Mouse (Mus musculus) forebrain, embryonic 12.5 days (tissue): ENCODE measurements around the gene Tmem108. TPM values are rescaled to one million over a fixed set of nuclear protein-coding genes. Genes with fewer than 3 reads are reported as not detected.
A peak's percentile ranks its signal among the peaks of the same experiment; 100 is the strongest.

ENCODE experiments used
- ATAC-seq: fragments of 200-750 bp; cut with Nextera tagmentation; 2 replicates; pipeline ENCODE4 v1.8.0; 2017; ENCODE audit warnings: moderate TSS enrichment; ENCODE audit not compliant: low FRiP score
- H3K27ac ChIP-seq: fragments of 300-500 bp; sonication (generic); 2 replicates; pipeline ENCODE4 v1.5.1; 2016; ENCODE audit warnings: mild to moderate bottlenecking
- H3K27me3 ChIP-seq: fragments of 300-500 bp; sonication (generic); 2 replicates; pipeline ENCODE4 v1.6.1; 2016; ENCODE audit warnings: mild to moderate bottlenecking
- H3K36me3 ChIP-seq: fragments of 300-500 bp; sonication (generic); replicated peaks from 2 replicates; pipeline ENCODE4 v1.6.1; 2016; ENCODE audit warnings: mild to moderate bottlenecking
- H3K4me1 ChIP-seq: fragments of 300-500 bp; sonication (generic); 2 replicates; pipeline ENCODE4 v1.6.1; 2016
- H3K4me2 ChIP-seq: fragments of 300-500 bp; sonication (generic); 2 replicates; pipeline ENCODE4 v1.6.1; 2016; ENCODE audit warnings: mild to moderate bottlenecking, moderate library complexity
- H3K4me3 ChIP-seq: fragments of 300-500 bp; sonication (generic); replicated peaks from 2 replicates; pipeline ENCODE4 v1.5.1; 2016; ENCODE audit warnings: mild to moderate bottlenecking
- H3K9ac ChIP-seq: fragments of 300-500 bp; sonication (generic); 2 replicates; pipeline ENCODE4 v1.6.1; 2016; ENCODE audit warnings: mild to moderate bottlenecking
- H3K9me3 ChIP-seq: fragments of 300-500 bp; sonication (generic); 2 replicates; pipeline ENCODE4 v1.6.1; 2016
- WGBS: fragments of 180-500 bp; shearing (Covaris S2); methylation state at CpG from one replicate; pipeline ENCODE4 v1.1.7; 2016; 5-methylcytosine and 5-hydroxymethylcytosine counted together
- polyA plus RNA-seq: library from polyadenylated mRNA; unstranded; fragments of >200 nt; fragmentation: Nextera tagmentation; extraction: Ambion mirVana; gene quantifications from 2 replicates; pipeline ENCODE4 v1.2.1, GENCODE M21; 2016

Gene Tmem108
- polyA plus RNA-seq, 1 experiment from 2014 or later: 34.5 TPM

DNA sequence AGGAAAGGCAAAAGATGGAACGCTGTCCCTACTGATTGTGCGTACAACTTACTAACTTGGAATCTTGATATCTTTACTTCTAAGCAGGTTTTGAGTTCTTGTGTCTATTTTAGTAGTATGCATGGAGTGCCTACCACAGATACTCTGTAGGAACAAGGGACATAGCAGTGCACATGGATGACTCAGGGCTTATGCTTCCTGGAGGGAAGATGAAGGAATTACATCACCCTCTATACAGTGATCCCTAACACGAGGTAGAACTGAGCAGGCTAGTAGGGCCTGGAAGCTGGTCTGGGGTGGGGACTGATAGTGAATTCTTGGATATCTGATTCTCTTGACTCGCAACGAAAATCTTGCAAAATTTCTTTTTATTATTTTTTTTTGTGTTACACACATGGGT, 185.7 kb downstream of the Tmem108 start:
- no peaks in the 10 kb centered on the region for H3K36me3 ChIP-seq
- H3K27ac ChIP-seq: no peak overlapping the region
- H3K4me2 ChIP-seq: no peak overlapping the region
- H3K4me3 ChIP-seq: no peak overlapping the region
- no peaks in the 10 kb centered on the region for H3K27me3 ChIP-seq
- no peaks in the 10 kb centered on the region for H3K9me3 ChIP-seq
- ATAC-seq: no peak
- H3K9ac ChIP-seq: no peak overlapping the region
- 95% methylated on average over 5 of the region's 5 CpGs for WGBS
- H3K4me1 ChIP-seq: peaks cover 24% of the 10 kb centered on the region

DNA sequence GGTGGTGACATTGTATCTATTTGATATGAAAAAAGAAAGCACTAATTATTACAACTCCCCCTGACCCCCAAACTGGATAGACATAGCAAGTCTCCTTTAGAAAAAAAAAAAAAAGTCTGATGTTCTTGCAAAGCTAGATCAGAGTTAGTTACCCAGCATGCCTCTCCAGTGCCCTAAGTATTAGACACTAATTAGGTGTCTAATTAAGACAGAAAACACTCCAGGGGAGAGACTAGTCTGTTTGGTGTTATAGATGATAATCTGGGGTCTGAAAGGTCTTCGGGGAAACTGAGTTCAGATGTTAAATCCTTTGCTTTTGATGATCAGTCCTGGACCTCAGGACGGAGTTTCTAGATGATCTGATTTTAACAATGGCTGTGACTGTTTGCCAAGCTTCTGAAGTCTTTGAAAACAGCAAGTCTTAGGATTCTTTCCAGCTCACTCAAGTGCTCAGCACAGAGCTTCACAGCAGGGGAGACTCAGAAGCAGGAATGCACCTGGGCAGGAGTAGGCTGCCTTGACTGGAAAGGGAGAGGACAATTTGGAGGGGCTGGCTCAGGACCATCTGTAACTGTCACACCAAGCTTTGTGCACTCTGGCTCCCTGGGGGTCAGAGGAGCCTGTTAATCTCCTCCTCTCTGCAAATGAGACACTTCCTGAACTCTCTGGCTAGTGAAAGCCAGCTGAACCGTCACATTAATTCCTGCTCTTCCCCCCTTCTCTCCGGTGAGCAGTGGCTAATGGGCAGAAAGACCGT, 187.5 kb downstream of the Tmem108 start:
- peak overlapping the region; percentile 63 for H3K27ac ChIP-seq
- 0% methylated on average over 5 of the region's 5 CpGs for WGBS

DNA sequence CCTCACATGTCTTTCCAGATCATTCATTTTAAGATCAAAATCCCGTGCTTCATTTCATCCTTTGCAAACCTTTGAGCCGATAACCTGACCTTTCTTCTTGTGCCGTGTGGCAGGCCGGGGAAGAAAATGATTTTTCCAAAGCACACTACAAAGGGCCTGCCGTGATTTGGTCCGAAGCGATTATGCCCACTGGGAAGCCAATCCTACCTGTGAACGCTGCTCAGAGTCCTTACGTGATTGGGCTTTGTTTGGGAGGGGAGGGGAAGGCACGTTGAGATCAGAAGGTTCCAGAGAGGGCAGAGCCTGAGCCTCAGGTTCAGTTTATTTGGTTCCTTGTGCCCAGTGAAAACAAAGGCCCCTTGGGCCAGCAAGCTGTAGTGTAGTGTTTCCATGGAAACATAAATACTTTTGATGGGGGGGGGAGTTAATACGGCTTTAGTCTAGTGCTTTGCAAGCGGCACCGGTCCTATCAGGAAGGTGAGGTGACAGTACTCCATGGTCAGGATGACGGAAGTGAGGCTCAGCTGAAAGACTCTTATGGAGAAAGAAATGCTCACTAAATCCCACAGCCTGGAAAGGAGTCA, 191.4 kb downstream of the Tmem108 start:
- no peak overlapping the region for H3K27ac ChIP-seq
- no peaks in the 10 kb centered on the region for H3K9me3 ChIP-seq
- H3K4me3 ChIP-seq: no peak overlapping the region
- no peaks in the 10 kb centered on the region for H3K36me3 ChIP-seq
- peaks cover 33% of the 10 kb centered on the region for H3K4me1 ChIP-seq
- H3K27me3 ChIP-seq: no peaks in the 10 kb centered on the region
- H3K4me2 ChIP-seq: no peak overlapping the region
- ATAC-seq: no peak
- WGBS: 43% methylated on average over 14 of the region's 14 CpGs
- 0 out of 2 replicates have a peak overlapping the region, but pooled peaks have one; percentile 7 for H3K9ac ChIP-seq

More for the DNA sequence above, 187.5 kb downstream of the Tmem108 start:
- Histone ChIP-seq H3K36me3 (no peaks in the 10 kb centered on the region), H3K4me3 (no peak overlapping the region), H3K4me2 (no peak overlapping the region), H3K4me1 (peaks cover 30% of the 10 kb centered on the region), H3K9ac (no peak overlapping the region), H3K27me3 (no peaks in the 10 kb centered on the region), H3K9me3 (no peaks in the 10 kb centered on the region)
- peak; percentile 67 for ATAC-seq

DNA sequence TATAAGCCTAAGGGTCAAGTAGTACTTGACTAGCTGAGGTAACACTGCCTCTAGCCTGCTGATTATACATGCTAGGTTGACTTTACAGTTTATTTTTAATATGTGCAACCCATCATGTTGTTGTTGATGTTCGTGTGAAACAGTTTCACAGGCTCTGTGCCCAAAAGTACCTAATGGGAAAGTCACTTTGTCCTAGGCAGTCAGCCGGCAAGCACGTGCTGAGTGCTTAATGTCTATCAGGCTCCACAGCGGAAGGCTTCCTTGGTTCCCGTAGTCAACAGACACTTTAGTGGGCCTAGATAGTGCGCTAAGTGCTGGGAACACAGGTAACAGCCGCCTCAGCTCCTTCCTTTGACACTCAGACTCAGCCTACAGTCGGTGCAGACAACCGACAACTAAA, 192.7 kb downstream of the Tmem108 start:
- 92% methylated on average over 9 of the region's 9 CpGs for WGBS

DNA sequence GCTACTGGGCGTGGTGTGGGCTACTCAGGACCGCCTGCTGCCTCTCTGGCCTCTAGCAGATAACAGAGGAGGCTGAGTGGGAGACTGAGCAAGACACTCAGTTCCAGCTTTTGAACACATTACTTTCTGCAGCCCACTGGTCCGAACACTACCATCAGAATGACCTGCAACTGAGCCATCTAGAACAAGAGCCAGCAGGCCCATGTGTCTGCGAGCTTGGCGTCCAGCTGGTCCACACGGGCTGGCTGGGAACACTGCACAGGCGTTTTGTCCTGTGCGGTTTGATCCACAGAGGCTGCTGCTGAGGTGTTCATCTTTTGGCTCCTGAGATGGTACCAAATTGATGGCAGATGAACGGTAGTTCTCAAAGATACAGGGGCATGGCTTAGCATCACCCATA, 196.5 kb downstream of the Tmem108 start:
- H3K4me3 ChIP-seq: no peak overlapping the region
- WGBS: 95% methylated on average over 9 of the region's 9 CpGs
- ATAC-seq: no peak

More for the DNA sequence above, 192.7 kb downstream of the Tmem108 start:
- H3K9ac ChIP-seq: no peak overlapping the region
- ATAC-seq: no peak
- no peaks in the 10 kb centered on the region for H3K36me3 ChIP-seq
- H3K4me1 ChIP-seq: peaks cover 29% of the 10 kb centered on the region
- H3K27me3 ChIP-seq: no peaks in the 10 kb centered on the region
- no peak overlapping the region for H3K4me2 ChIP-seq
- no peak overlapping the region for H3K4me3 ChIP-seq
- no peak overlapping the region for H3K27ac ChIP-seq
- no peaks in the 10 kb centered on the region for H3K9me3 ChIP-seq

DNA sequence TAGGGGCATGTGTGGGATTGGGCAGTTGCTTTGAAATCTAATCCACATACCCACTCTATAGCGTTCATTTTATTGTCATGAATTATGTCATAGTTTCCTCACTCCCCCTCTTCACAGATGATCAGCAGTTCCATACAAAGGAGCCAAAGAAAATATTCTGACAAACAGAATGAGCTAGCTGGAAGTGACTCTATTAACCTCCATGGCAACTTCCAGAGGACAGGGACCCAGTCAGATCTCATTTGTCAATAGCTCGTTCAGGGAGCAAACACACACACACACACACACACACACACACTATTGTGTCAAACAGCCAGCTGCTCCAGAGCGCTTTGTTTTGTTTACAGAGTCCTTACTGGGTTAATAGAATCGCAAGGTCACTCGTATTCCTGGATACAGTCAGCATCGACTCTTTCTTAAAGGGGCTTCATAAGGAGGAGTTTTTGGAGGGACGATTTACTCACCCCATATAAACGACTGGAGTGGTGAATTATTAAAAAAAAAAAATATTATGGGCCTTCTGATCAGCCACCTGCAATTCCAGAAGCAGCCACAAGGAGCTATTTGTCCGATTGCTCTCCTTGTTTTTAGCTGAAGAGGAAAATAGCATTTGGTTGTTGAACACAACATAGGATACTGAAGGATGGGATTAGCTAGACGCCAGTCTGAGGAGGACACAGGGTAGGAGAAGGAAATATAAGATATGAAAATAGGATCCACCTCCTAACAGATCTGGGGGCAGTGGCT, 197.6 kb downstream of the Tmem108 start:
- Histone ChIP-seq H3K27me3 (0 out of 2 replicates have a peak, but pooled peaks cover 5% of the 10 kb centered on the region), H3K4me3 (no peak overlapping the region), H3K27ac (0 out of 2 replicates have a peak overlapping the region, but pooled peaks have one; percentile 21), H3K36me3 (no peaks in the 10 kb centered on the region), H3K9me3 (no peaks in the 10 kb centered on the region), H3K4me1 (peaks cover 28% of the 10 kb centered on the region), H3K4me2 (no peak overlapping the region), H3K9ac (no peak overlapping the region)
- WGBS: 40% methylated on average over 10 of the region's 10 CpGs
- ATAC-seq: 0 out of 2 replicates have a peak, but pooled peaks have one; percentile 69

More for the DNA sequence above, 196.5 kb downstream of the Tmem108 start:
- Histone ChIP-seq H3K27me3 (0 out of 2 replicates have a peak, but pooled peaks cover 2% of the 10 kb centered on the region), H3K36me3 (no peaks in the 10 kb centered on the region), H3K4me1 (peaks cover 22% of the 10 kb centered on the region), H3K27ac (no peak overlapping the region), H3K4me2 (no peak overlapping the region), H3K9me3 (no peaks in the 10 kb centered on the region), H3K9ac (no peak overlapping the region)

DNA sequence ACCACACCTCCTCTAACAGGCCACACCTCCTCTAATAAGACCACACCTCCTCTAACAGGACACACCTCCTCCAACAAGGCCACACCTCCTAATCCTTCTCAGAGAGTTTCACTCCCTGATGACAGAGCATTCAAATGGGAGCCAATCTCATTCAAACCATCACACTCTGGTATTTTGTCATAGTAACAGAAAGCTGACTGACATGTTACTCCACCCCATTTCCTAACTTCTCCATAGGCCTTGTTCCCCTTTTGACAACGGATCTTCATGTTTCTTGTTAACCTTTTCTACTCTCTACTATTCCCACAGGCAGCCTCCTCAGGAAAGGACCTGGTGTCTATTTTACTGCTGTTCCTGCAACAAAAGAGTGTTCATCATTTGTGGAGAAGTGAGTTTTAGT, 199.6 kb downstream of the Tmem108 start:
- Histone ChIP-seq H3K4me1 (peaks cover 33% of the 10 kb centered on the region), H3K36me3 (no peaks in the 10 kb centered on the region), H3K27ac (no peak overlapping the region), H3K9me3 (no peaks in the 10 kb centered on the region), H3K4me2 (no peak overlapping the region), H3K27me3 (peaks cover 9% of the 10 kb centered on the region), H3K9ac (no peak overlapping the region), H3K4me3 (no peak overlapping the region)
- no peak for ATAC-seq
- WGBS: 87% methylated on average over 1 of the region's 1 CpGs

DNA sequence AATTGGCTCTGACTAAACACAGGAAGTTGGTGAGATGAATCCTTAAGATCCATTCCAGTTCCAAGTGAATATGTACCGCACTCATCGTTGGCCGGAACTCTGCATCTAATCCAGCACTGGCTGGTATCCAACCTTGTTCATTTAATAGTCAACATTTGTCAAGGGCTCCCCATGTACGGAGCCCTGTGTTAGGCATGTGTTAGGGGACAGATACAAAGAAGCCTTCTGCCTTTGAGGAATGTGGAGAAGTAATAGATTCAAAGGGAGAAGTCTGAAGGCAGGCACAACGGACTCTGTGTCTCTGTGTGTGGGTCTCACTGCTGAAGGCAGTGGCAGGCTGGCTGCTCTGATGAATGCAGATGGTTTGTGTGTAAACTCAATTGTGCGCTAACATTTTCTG, 202.9 kb downstream of the Tmem108 start:
- no peaks in the 10 kb centered on the region for H3K36me3 ChIP-seq
- no peak overlapping the region for H3K4me3 ChIP-seq
- peaks cover 36% of the 10 kb centered on the region for H3K27me3 ChIP-seq
- peak; percentile 47; the same call in 1 of the 2 replicates for ATAC-seq
- 42% methylated on average over 6 of the region's 6 CpGs for WGBS
- no peaks in the 10 kb centered on the region for H3K9me3 ChIP-seq
- no peak overlapping the region for H3K4me2 ChIP-seq
- H3K4me1 ChIP-seq: peaks cover 37% of the 10 kb centered on the region
- H3K27ac ChIP-seq: peak overlapping the region; percentile 72
- no peak overlapping the region for H3K9ac ChIP-seq

DNA sequence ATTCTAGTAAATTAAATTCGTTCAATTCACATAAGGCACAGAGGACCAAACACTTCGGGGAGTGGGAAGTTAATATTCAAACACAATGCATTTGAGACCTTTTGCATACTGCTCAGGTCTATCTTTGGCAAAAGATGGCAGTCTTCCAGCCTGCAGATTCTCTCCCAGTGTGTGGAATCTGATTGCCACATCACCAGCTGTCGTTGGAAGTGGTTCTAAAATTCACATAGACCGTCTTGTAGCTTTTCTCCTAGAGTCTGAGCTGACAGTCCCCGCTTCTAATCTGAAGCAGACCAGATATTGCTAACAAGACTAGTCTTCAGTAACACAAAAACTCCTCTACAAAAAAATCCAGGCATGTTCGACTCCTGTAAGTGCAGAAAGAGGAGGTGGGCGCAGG, 203.4 kb downstream of the Tmem108 start:
- Histone ChIP-seq H3K9ac (no peak overlapping the region), H3K4me2 (no peak overlapping the region), H3K36me3 (no peaks in the 10 kb centered on the region), H3K27ac (peak overlapping the region; percentile 72), H3K4me1 (peaks cover 36% of the 10 kb centered on the region), H3K4me3 (no peak overlapping the region), H3K27me3 (peaks cover 41% of the 10 kb centered on the region), H3K9me3 (no peaks in the 10 kb centered on the region)
- no peak for ATAC-seq
- WGBS: 82% methylated on average over 7 of the region's 7 CpGs

DNA sequence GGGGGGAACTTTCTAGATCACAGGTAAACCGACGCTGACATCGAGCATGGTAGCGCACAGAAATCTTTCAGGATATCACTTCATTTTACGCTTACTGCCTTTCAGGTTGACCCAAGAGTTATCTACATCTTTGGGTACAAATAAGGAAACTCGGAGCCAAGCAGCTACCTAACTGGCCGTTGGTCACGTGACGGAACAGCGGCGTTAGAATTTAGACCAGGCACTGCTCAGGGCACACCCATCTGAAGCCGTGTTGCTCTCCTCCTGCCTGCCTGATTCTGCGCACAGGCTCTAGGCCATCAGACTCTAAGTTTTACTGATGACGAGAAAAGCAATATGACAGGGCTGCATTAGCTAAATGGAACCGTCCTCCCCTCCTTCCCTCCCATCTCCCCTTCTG, 204.6 kb downstream of the Tmem108 start:
- 94% methylated on average over 15 of the region's 15 CpGs for WGBS
- Histone ChIP-seq H3K27me3 (peaks cover 53% of the 10 kb centered on the region), H3K27ac (no peak overlapping the region)

DNA sequence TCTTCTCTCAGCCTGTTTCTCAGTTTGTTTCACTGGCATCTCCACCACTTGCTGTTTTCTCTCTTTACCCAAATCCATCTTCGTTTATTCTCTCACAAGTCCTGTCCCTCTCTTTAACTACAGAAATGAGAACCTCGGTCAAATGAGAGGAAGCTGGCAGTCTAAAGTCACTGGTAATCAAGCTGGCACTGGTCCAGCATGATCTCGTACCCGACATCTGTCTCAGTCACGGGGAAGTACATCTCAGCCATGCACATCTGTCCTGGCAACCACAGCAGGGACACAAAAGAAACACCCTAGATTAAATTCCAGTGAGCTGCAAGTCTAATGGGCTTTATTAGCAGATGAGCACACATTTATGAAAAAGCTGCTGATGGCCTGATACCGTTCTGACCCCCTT, 206.3 kb downstream of the Tmem108 start:
- H3K27me3 ChIP-seq: peaks cover 60% of the 10 kb centered on the region
- ATAC-seq: no peak
- H3K9ac ChIP-seq: no peak overlapping the region
- WGBS: 62% methylated on average over 6 of the region's 6 CpGs
- H3K4me3 ChIP-seq: no peak overlapping the region
- no peaks in the 10 kb centered on the region for H3K36me3 ChIP-seq
- H3K9me3 ChIP-seq: no peaks in the 10 kb centered on the region
- H3K27ac ChIP-seq: peak overlapping the region; percentile 4; the same call in 1 of the 2 replicates
- peaks cover 52% of the 10 kb centered on the region for H3K4me1 ChIP-seq
- no peak overlapping the region for H3K4me2 ChIP-seq

More for the DNA sequence above, 204.6 kb downstream of the Tmem108 start:
- H3K4me3 ChIP-seq: no peak overlapping the region
- H3K9ac ChIP-seq: no peak overlapping the region
- no peaks in the 10 kb centered on the region for H3K9me3 ChIP-seq
- no peak for ATAC-seq
- no peaks in the 10 kb centered on the region for H3K36me3 ChIP-seq
- peaks cover 36% of the 10 kb centered on the region for H3K4me1 ChIP-seq
- no peak overlapping the region for H3K4me2 ChIP-seq

DNA sequence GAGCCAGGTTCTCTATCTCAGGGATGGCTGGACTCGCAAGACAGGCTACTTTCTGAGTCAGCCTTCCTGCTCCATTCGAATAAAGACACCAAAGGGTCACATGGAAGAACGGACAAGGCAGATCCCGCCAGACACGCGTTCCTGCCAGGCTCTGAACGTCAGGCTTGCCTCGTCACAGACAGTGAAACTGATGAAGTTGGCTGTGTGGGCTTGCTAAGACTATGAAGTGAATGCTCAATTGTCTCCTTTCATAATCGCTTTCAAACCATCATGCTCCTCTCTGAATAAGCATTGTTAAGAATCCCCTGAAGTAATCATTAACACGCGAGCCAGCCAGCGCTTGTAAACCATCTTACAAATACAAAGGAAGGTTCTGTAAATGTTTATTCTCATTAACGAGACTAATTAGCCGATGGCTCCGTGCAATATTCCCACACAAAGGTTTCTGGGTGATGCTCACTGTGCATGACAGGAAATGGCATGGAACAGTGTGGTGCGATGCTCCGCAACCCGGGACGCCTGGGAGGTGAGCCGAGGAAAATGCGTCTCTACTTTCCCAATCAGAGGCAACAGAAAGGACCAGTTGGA, 210.9 kb downstream of the Tmem108 start:
- H3K9me3 ChIP-seq: no peaks in the 10 kb centered on the region
- peaks cover 47% of the 10 kb centered on the region for H3K4me1 ChIP-seq
- H3K27me3 ChIP-seq: peaks cover 76% of the 10 kb centered on the region
- no peak overlapping the region for H3K9ac ChIP-seq
- H3K27ac ChIP-seq: peak overlapping the region; percentile 25; the same call in 1 of the 2 replicates
- peak; percentile 59; the same call in 1 of the 2 replicates for ATAC-seq
- H3K4me3 ChIP-seq: 0 out of 2 replicates have a peak overlapping the region, but pooled peaks have one; percentile 5
- 10% methylated on average over 21 of the region's 21 CpGs for WGBS
- H3K36me3 ChIP-seq: no peaks in the 10 kb centered on the region
- peak overlapping the region; percentile 34 for H3K4me2 ChIP-seq
